Mouse (Mus musculus) cerebellum, adult (tissue): ENCODE measurements around the gene Mfap1a.
"Not testable (repeated sequence)": the region's sequence is repeated elsewhere in the genome, so short reads cannot be mapped to it uniquely, and the experiment has no call there.

Experiments used
- ATAC-seq: cut with Nextera tagmentation; 2 replicates; pipeline ENCODE4 v1.9.2; 2017; ENCODE audit warnings: mild to moderate bottlenecking, moderate library complexity, mixed read lengths; ENCODE audit not compliant: insufficient number of reproducible peaks, low FRiP score, low TSS enrichment

Mfap1a gene

DNA sequence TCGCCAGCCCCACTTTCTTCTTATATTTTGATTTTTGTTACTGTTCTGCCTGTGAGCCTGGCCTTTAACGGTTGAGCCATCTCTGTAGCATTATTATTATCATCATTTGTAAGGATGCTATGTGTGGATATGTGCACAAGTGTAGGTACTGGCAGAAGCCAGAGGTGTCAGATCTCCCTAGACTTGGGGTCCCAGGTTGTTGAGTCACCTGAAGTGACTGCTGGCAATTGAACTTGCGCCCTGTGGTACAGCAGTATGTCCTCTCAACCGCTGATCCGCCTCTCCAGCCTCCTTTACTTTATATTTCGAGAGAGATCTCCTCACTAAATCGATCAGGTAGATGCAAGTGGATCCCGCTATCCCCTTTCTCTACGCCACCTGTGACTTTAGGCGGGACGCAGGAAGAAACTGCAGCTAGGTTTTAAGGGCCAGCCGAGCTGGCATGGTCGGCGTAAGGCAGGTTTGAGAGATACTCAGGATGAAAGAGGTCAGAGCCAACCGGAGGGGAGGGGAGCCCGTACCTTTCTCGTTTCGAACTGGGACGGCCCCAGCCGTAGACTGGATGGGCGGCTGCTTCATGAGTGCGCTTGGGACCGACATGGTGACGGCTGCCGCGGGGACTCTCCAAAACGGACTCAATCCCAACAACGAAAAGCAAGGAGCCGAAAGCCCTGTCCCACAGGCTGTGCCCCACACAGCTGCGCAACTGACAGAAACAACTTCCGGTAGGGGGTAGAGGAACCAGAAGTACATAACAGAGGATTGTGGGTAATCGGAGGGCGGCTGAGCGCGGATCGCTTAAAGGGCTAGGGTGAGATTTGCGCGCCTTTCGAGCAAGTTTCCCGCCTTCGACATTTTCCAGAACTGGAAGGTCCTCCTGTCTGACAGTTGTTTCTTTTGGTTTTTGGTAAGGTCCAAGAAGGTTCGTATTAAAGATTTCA is at the start of gene Mfap1a, which contains the start of gene Wdr76:
TSS of gene Mfap1a (minus strand) at position 724 of the 941 bp plus-strand sequence.
TSS of gene Wdr76 (plus strand) at position 782 of the 941 bp plus-strand sequence.
- ATAC-seq: peak; percentile 91

DNA sequence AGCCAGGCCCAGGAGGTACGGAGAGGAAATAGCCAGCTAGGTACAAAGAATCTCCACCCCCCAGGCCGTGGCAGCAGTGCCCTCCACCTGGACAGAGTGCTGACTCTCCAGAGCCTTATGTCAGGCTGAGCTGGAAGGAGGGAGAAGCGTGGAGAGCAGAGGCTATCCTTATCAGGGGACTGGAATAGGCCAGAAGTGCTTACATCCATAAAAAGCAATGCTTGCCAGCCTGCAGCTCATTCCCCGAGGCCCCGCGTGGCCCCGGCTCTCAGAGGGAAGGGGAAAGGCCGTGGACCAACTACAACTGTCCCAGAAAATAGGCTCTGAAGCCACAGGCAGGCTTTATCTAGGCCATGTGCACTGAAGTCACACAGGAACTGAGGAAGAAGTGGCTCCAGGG is 44.8 kb upstream of the Mfap1a start:
- ATAC-seq: no peak

GRCm38 (mm10) chr2:121549630-121550029 is 43.2 kb upstream of the Mfap1a start:
- ATAC-seq: no peak

DNA sequence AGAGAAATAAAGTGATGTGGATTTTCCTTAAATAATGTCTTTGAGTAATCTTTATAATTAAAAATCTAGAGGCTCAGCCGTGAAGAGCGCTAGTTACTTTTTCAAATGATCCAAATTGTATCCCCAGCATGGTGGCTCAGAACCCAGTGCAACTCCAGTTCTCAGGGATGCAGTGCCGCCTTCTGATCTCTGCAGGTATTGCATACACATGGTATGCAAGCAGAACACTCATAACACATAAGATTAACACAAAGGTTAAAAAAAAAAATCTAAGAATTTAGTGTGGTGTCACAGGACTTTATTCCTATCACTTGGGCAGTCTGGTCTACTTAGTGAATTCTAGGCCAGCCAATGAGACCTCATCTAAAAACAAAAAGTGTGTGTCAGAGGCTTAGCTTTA is 38.4 kb upstream of the Mfap1a start:
- ATAC-seq: no peak

DNA sequence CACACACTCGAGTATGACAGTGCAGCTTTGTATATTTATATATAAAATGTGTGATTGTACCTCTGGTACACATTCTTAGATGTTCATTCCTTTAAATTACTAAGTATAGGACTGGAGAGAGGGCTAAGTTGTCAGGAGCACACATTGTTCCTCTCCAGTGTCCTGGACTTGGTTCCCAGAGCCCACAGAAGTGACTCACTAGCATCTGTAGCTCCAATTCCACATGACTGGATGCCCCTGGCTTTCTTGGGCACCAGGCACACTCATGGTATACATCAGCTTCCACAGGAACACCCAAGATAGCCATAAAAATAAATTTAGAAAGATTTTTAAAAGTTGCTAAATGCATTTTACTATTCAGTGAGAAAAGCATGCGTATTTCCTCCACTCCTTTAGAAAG is 18.6 kb upstream of the Mfap1a start:
- ATAC-seq: no peak

DNA sequence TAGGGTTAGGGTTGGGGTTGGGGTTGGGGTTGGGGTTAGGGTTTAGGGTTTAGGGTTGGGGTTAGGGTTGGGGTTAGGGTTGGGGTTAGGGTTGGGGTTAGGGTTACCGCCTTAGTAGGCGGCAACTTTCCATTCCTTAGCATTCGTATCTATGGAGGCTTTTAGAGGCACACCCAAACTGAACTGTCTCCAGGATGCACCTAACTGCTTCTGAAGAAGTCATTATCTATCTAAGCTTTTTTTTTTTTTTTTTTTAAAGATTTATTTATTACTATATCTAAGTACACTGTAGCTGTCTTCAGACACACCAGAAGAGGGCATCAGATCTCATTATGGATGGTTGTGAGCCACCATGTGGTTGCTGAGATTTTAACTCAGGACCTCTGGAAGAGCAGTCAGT is 16.4 kb upstream of the Mfap1a start:
- not testable (repeated sequence) for ATAC-seq

DNA sequence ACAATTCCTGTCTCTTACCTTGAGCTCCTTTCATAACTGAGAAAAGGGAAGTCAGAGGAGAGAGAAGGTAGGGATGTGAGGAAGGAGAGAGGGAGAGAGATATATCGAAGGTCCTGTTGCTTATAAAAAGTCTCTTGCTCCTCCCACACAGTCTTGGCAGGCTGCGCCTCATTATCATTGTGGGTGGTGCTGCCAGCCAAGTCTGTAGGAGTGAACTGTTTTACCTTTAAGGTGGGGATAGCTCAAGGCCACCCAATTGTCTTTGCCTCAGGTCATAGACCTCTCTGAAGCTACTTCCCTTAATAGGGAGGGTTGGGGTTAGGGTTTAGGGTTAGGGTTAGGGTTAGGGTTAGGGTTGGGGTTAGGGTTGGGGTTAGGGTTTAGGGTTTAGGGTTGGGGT is 15.5 kb upstream of the Mfap1a start:
- ATAC-seq: no peak

GRCm38 (mm10) chr2:121518711-121519110 is 12.2 kb upstream of the Mfap1a start:
- not testable (repeated sequence) for ATAC-seq

DNA sequence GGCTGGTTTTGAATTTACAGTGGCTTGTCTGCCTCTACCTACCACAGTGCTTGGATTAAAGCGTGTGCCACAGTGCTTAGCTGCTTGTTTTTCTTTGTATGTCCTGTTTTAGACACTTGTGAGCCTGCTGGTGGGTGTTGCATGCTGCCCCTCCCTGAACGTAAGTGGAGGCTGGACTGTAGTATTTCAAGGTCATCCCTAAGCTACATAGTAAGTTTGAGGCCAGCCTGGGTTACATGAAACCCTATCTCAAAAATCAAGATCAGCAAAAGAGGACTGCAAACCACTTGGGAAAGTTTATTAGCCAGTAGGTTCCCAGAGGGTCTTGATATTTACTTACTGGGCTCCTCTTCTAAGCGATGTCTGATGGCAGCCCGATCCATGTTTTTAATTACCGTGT is 11.6 kb upstream of the Mfap1a start:
- no peak for ATAC-seq

GRCm38 (mm10) chr2:121514211-121514610 is 7.7 kb upstream of the Mfap1a start:
- ATAC-seq: no peak

DNA sequence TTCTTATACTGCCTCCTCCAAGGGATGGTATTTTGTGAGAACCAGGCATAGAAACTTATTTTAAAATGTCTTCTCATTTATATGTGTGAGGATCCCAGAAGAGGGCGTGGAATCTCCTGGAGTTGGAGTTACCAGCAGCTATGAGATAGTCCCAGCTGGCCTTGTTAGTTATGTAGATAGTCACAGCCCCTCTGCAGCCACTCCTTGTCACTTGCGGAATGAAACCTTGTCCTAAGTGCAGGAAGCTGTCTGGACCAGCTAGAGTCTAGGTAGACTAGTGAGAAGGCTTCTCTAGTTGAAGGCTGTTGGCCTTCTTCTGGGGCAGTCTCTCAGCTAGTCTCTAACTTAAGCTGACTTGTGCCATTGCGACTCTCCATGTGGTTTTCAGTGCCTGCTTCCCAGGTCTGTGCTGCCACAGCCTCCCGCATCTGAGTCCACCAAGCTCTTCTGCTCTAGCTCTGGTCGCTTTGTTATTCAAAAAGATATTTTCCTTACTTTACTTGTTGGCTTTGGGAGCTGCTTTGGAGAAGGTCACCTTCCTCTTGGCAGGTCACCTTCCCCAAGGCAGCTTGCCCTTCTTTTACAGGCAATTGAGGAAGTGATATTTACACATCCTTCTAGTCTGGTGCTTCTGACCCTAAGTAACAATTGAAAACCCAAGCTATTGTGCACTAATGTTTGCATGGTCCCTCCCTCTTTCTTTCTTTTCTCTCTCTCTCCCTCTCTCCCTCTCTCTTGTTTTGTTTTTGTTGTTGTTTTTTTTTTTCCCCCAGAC is 6.7 kb upstream of the Mfap1a start:
- not testable (repeated sequence) for ATAC-seq

- no peak for ATAC-seq
These were observed 4.9 kb upstream of the Mfap1a start for GRCm38 (mm10) chr2:121511401-121511800.

- no peak for ATAC-seq
These were observed 3.1 kb upstream of the Mfap1a start for GRCm38 (mm10) chr2:121509584-121509983.

GRCm38 (mm10) chr2:121507951-121508330 is 1.5 kb upstream of the Mfap1a start:
- ATAC-seq: no peak

DNA sequence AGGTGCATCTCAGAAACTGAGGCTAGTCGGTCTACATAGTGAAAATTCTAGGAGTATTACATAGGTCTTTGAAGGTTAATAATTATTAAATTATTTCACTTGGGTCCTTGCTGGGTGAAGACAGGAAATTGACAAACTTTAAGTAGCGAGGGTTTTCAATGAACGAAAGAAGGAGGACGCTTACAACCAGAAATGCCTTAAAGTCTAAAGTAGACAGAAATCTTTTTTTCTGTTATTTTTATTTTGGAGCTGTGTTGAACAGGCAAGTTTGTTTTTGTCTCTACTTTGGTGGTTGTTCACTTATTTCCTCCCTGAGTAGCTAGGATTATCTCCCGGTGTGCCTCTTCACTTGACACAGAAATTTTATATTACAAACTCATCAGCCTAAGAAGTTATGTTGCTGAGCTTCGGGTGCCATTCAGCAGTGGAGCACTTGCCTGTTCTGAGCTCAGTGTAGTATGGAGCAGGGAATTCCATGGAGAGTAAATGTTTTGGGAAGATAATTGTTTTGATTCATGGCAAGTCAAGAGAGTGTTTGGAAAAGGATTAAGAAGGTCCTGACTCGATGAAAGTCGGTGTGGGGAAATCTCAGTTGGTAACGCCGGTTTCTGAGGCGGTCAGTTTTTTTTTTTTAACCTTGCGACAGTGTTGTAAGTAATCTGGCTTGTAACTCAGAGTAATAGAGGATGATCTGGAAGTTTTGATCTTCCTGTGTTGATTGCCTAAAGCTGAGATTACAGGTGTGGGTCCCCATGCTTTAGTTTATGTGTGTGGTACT is 897 bp upstream of the Mfap1a start:
- ATAC-seq: no peak

- ATAC-seq: not testable (repeated sequence)
These were observed 4.9 kb downstream of the Mfap1a start for GRCm38 (mm10) chr2:121501550-121501949.

- not testable (repeated sequence) for ATAC-seq
These were observed 22.1 kb downstream of the Mfap1a start for GRCm38 (mm10) chr2:121484403-121484802.

DNA sequence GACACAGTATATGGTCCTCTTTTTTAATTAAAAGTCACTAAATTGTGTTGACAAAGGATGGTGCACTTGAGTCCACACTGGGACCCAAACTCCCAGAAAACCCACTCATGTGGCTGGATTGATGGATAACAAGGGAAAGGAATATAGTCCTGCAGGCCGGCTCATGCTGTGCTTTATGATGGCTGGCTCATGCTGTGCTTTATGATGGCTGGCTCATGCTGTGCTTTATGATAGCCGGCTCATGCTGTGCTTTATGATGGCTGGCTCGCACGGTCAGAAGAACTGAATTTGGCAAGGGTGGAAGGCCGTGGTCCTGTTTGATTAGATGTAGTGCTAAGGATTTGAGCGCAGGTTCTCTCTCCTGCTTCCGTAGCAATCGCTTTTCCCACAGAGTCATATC is 22.9 kb downstream of the Mfap1a start:
- no peak for ATAC-seq

DNA sequence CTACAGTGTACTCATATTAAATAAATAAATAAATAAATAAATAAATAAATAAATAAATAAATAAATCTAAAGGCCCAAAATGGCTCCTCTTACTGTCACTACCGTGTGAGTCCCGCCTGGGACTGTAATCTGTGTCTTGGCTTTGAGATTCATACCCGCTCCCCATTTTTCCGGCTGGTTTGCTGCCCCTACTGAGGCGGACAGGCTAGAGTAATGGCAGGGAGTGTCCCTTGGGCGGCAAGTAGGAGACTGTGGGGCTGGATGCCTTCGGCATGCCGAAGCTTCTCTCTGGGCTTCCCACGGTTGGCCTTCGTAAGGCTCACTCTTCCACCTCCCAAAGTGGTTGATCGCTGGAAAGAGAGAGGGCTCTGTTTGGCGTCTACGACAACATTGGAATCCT is 25.5 kb downstream of the Mfap1a start:
- ATAC-seq: not testable (repeated sequence)

DNA sequence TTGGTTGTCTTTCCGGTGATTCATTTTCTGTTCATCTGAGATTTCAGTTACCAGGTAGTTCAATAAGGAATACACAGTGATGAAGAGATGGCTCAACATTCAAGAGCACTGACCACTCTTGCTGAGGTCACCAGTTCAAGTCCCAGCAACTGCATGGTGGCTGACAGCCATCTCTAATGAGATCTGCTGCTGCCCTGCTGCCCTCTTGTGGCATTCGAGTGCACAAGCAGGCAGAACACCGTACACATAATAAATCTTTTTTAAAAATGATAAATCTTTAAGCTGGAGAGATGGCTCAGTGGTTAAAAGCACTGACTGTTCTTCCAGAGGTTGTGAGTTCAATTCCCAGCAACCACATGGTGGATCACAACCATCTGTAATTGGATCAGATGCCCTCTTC is 26.0 kb downstream of the Mfap1a start:
- no peak for ATAC-seq
